Mouse (Mus musculus) neural tube, embryonic 11.5 days (tissue): Measurements from ENCODE around the gene Fkbpl. TPM values are rescaled to one million over a fixed set of nuclear protein-coding genes. Genes with fewer than 3 reads are reported as not detected.

Experiments used
- ATAC-seq: fragments of 200-750 bp; cut with Nextera tagmentation; 2 replicates; pipeline ENCODE4 v1.8.0; 2017; ENCODE audit warnings: moderate number of reproducible peaks, mild to moderate bottlenecking, moderate TSS enrichment, moderate library complexity; ENCODE audit not compliant: insufficient read depth, low FRiP score, low TSS enrichment
- DNase-seq: peaks from one replicate; pipeline ENCODE4 v3.0.0-alpha.2; 2015; ENCODE audit warnings: low spot score
- H3K27ac ChIP-seq: fragments of 300-500 bp; sonication (generic); 2 replicates; pipeline ENCODE4 v1.5.1; 2014; ENCODE audit warnings: low read depth, mild to moderate bottlenecking, low read length
- H3K27me3 ChIP-seq: fragments of 300-500 bp; sonication (generic); 2 replicates; pipeline ENCODE4 v1.6.1; 2014; ENCODE audit warnings: mild to moderate bottlenecking, low read length, mixed read lengths; ENCODE audit not compliant: control insufficient read depth, insufficient read depth
- H3K36me3 ChIP-seq: fragments of 300-500 bp; sonication (generic); 2 replicates; pipeline ENCODE4 v1.6.1; 2014; ENCODE audit warnings: mild to moderate bottlenecking, low read length, moderate library complexity, mixed read lengths; ENCODE audit not compliant: control insufficient read depth, insufficient read depth
- H3K4me1 ChIP-seq: fragments of 300-500 bp; sonication (generic); 2 replicates; pipeline ENCODE4 v1.6.1; 2014; ENCODE audit warnings: low read length, mixed read lengths; ENCODE audit not compliant: control insufficient read depth, insufficient read depth
- H3K4me2 ChIP-seq: fragments of 300-500 bp; sonication (generic); 2 replicates; pipeline ENCODE4 v1.6.1; 2014; ENCODE audit warnings: low read depth, mild to moderate bottlenecking, moderate library complexity
- H3K4me3 ChIP-seq: fragments of 300-500 bp; sonication (generic); 2 replicates; pipeline ENCODE4 v1.5.1; 2014; ENCODE audit warnings: low read depth, low read length
- H3K9ac ChIP-seq: fragments of 300-500 bp; sonication (generic); 2 replicates; pipeline ENCODE4 v1.6.1; 2014; ENCODE audit warnings: mild to moderate bottlenecking, low read length
- H3K9me3 ChIP-seq: fragments of 300-500 bp; sonication (generic); 2 replicates; pipeline ENCODE4 v1.6.1; 2016; ENCODE audit warnings: low read length; ENCODE audit not compliant: control insufficient read depth
- WGBS: fragments of 180-500 bp; shearing (Covaris S2); extraction: QIAGEN DNeasy Blood & Tissue Kit; methylation state at CpG from one replicate; pipeline ENCODE4 v1.1.7; 2014; 5-methylcytosine and 5-hydroxymethylcytosine counted together
- polyA plus RNA-seq: library from polyadenylated mRNA; unstranded; fragments of >200 nt; fragmentation: Nextera tagmentation; extraction: Ambion mirVana; gene quantifications from 2 replicates; pipeline ENCODE4 v1.2.1, GENCODE M21; 2014

Fkbpl gene
- polyA plus RNA-seq, 1 experiment from 2014 or later, result 15.5 TPM

GRCm38 (mm10) chr17:34605609-34606008 is 39.0 kb upstream of the Fkbpl start:
- Histone ChIP-seq H3K4me3 (peak overlapping the region; percentile 86), H3K27me3 (no peaks in the 10 kb centered on the region), H3K36me3 (peaks cover 3% of the 10 kb centered on the region), H3K4me1 (peaks cover 23% of the 10 kb centered on the region), H3K9me3 (no peaks in the 10 kb centered on the region), H3K27ac (peak overlapping the region; percentile 91), H3K9ac (peak overlapping the region; percentile 88), H3K4me2 (peak overlapping the region; percentile 98)
- DNase-seq, result peak; percentile 96
- under 1% methylated on average over 30 of the region's 30 CpGs for WGBS
- peak; percentile 32 for ATAC-seq

- peak overlapping the region; percentile 75 for H3K27ac ChIP-seq
- 19% methylated on average over 32 of the region's 32 CpGs for WGBS
- H3K4me2 ChIP-seq, result peak overlapping the region; percentile 98
- peaks cover 4% of the 10 kb centered on the region for H3K36me3 ChIP-seq
- no peak for DNase-seq
- H3K27me3 ChIP-seq, result no peaks in the 10 kb centered on the region
- H3K9ac ChIP-seq, result peak overlapping the region; percentile 88
- peak overlapping the region; percentile 86 for H3K4me3 ChIP-seq
- H3K9me3 ChIP-seq, result no peaks in the 10 kb centered on the region
- H3K4me1 ChIP-seq, result peaks cover 23% of the 10 kb centered on the region
- ATAC-seq, result no peak
These were observed 38.2 kb upstream of the Fkbpl start for GRCm38 (mm10) chr17:34606186-34607039.

- peaks cover 8% of the 10 kb centered on the region for H3K36me3 ChIP-seq
- H3K27me3 ChIP-seq, result no peaks in the 10 kb centered on the region
- no peak overlapping the region for H3K4me3 ChIP-seq
- peaks cover 13% of the 10 kb centered on the region for H3K4me1 ChIP-seq
- no peak overlapping the region for H3K9ac ChIP-seq
- H3K9me3 ChIP-seq, result no peaks in the 10 kb centered on the region
- ATAC-seq (no peak), DNase-seq (no peak)
- no peak overlapping the region for H3K27ac ChIP-seq
- no peak overlapping the region for H3K4me2 ChIP-seq
- 94% methylated on average over 7 of the region's 7 CpGs for whole genome bisulfite sequencing
These were observed 36.6 kb upstream of the Fkbpl start for GRCm38 (mm10) chr17:34607997-34608396.

- Histone ChIP-seq H3K4me2 (no peak overlapping the region), H3K36me3 (peaks cover 13% of the 10 kb centered on the region)
- 89% methylated on average over 8 of the region's 8 CpGs for WGBS
These were observed 33.5 kb upstream of the Fkbpl start for GRCm38 (mm10) chr17:34611050-34611449.

GRCm38 (mm10) chr17:34613054-34613645 is 31.4 kb upstream of the Fkbpl start:
- Histone ChIP-seq H3K4me3 (no peak overlapping the region), H3K27me3 (no peaks in the 10 kb centered on the region), H3K9ac (no peak overlapping the region), H3K4me2 (no peak overlapping the region), H3K4me1 (no peaks in the 10 kb centered on the region), H3K9me3 (no peaks in the 10 kb centered on the region), H3K27ac (no peak overlapping the region), H3K36me3 (peaks cover 13% of the 10 kb centered on the region)
- WGBS, result 95% methylated on average over 11 of the region's 11 CpGs
- no peak for DNase-seq
- no peak for ATAC-seq

More at GRCm38 (mm10) chr17:34611050-34611449, 33.5 kb upstream of the Fkbpl start:
- no peak overlapping the region for H3K27ac ChIP-seq
- peaks cover 5% of the 10 kb centered on the region for H3K4me1 ChIP-seq
- no peaks in the 10 kb centered on the region for H3K9me3 ChIP-seq
- H3K27me3 ChIP-seq, result no peaks in the 10 kb centered on the region
- H3K4me3 ChIP-seq, result no peak overlapping the region
- no peak overlapping the region for H3K9ac ChIP-seq
- ATAC-seq (no peak), DNase-seq (no peak)

- 88% methylated on average over 10 of the region's 10 CpGs for WGBS
- ATAC-seq (no peak), DNase-seq (no peak)
- Histone ChIP-seq H3K27me3 (no peaks in the 10 kb centered on the region), H3K4me2 (no peak overlapping the region), H3K4me3 (no peak overlapping the region), H3K9me3 (no peaks in the 10 kb centered on the region), H3K9ac (no peak overlapping the region), H3K36me3 (peaks cover 13% of the 10 kb centered on the region), H3K27ac (no peak overlapping the region), H3K4me1 (no peaks in the 10 kb centered on the region)
These were observed 30.7 kb upstream of the Fkbpl start for GRCm38 (mm10) chr17:34613830-34614229.

- Histone ChIP-seq H3K4me2 (no peak within 1 kb of the TSS), H3K4me3 (no peak within 1 kb of the TSS), H3K9ac (no peak within 1 kb of the TSS), H3K9me3 (no peaks in the 10 kb centered on the region), H3K4me1 (no peaks in the 10 kb centered on the region), H3K27me3 (no peaks in the 10 kb centered on the region), H3K36me3 (peaks cover 10% of the 10 kb centered on the region), H3K27ac (peak within 1 kb of the TSS; percentile 21; the same call in 1 of the 2 replicates)
- no peak for DNase-seq
- 65% methylated on average over 6 of the region's 6 CpGs for WGBS
- no peak for ATAC-seq
These were observed 28.7 kb upstream of the Fkbpl start, which contains the start of gene Egfl8 for GRCm38 (mm10) chr17:34615871-34616270. Gene Egfl8 (minus strand): TSS chr17:34615971.

GRCm38 (mm10) chr17:34618999-34619398 is 25.6 kb upstream of the Fkbpl start:
- no peak overlapping the region for H3K4me3 ChIP-seq
- no peak overlapping the region for H3K4me2 ChIP-seq
- H3K4me1 ChIP-seq, result no peaks in the 10 kb centered on the region
- H3K9me3 ChIP-seq, result no peaks in the 10 kb centered on the region
- ATAC-seq (no peak), DNase-seq (peak; percentile 62)
- H3K9ac ChIP-seq, result no peak overlapping the region
- 13% methylated on average over 6 of the region's 6 CpGs for WGBS
- peaks cover 2% of the 10 kb centered on the region; the same call in 1 of the 2 replicates for H3K36me3 ChIP-seq
- no peak overlapping the region for H3K27ac ChIP-seq
- no peaks in the 10 kb centered on the region for H3K27me3 ChIP-seq
